Mouse (Mus musculus) liver, embryonic 14.5 days (tissue): Measurements from ENCODE around the gene Ephb1.

ENCODE experiments used
- CTCF ChIP-seq: IDR thresholded peaks from 2 replicates; pipeline ENCODE4 v1.5.1; 2016; ENCODE audit warnings: antibody characterized with exemption, low read depth, control low read depth
- EP300 ChIP-seq: IDR thresholded peaks from 2 replicates; pipeline ENCODE4 v1.6.1; 2016; ENCODE audit warnings: antibody characterized with exemption, low read depth

DNA sequence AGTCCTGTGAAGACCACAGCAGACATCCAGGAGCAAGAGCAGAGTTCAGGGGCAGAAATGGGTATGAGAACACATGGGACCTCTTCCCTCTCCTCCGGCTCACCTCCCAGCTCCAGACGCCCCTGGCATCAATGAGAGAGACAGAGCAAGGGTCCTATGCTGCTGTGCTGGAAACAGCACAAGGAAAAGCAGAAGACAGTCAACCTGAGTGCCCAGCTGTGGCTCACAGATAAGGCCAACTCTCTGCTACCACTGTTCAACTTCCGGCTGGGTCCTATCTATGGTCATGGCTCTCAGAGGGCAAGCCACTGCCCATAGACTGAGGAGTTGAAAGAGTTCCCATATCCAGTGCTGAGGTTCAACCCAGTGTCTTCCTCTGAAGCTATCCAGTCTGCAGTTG is 7.7 kb downstream of the Ephb1 start:
- TF ChIP-seq CTCF: no peak
- no peak for TF ChIP-seq EP300
